Mouse (Mus musculus) limb, embryonic 14.5 days (tissue): ENCODE data around the gene Tc2n. TPM values are rescaled to one million over a fixed set of nuclear protein-coding genes. Genes with fewer than 3 reads are reported as not detected.

ENCODE experiments used
- ATAC-seq: fragments of 200-750 bp; cut with Nextera tagmentation; 2 replicates; pipeline ENCODE4 v1.8.0; 2017; ENCODE audit warnings: low read depth, moderate number of reproducible peaks, moderate TSS enrichment; ENCODE audit not compliant: low FRiP score
- DNase-seq: peaks from one replicate; pipeline ENCODE4 v3.0.0-alpha.2; 2015; ENCODE audit warnings: low spot score
- H3K27ac ChIP-seq: fragments of 300-500 bp; sonication (generic); replicated peaks from 2 replicates; pipeline ENCODE4 v1.5.1; 2014; ENCODE audit warnings: low read depth, mild to moderate bottlenecking, low read length, moderate library complexity, mixed read lengths
- H3K27me3 ChIP-seq: fragments of 300-500 bp; sonication (generic); 2 replicates; pipeline ENCODE4 v1.6.1; 2014; ENCODE audit warnings: low read length, mixed read lengths; ENCODE audit not compliant: control insufficient read depth, insufficient read depth
- H3K36me3 ChIP-seq: fragments of 300-500 bp; sonication (generic); 2 replicates; pipeline ENCODE4 v1.6.1; 2014; ENCODE audit warnings: mild to moderate bottlenecking, low read length, moderate library complexity, mixed read lengths; ENCODE audit not compliant: control insufficient read depth, insufficient read depth
- H3K4me1 ChIP-seq: fragments of 300-500 bp; sonication (generic); 2 replicates; pipeline ENCODE4 v1.6.1; 2014; ENCODE audit warnings: antibody characterized with exemption, low read length, mixed read lengths; ENCODE audit not compliant: control insufficient read depth, insufficient read depth
- H3K4me2 ChIP-seq: fragments of 300-500 bp; sonication (generic); replicated peaks from 2 replicates; pipeline ENCODE4 v1.6.1; 2014; ENCODE audit warnings: low read depth, mild to moderate bottlenecking, low read length, moderate library complexity; ENCODE audit not compliant: severe bottlenecking
- H3K4me3 ChIP-seq: fragments of 300-500 bp; sonication (generic); replicated peaks from 2 replicates; pipeline ENCODE4 v1.5.1; 2014; ENCODE audit warnings: low read length
- H3K9ac ChIP-seq: fragments of 300-500 bp; sonication (generic); 2 replicates; pipeline ENCODE4 v1.6.1; 2014; ENCODE audit warnings: mild to moderate bottlenecking, low read depth, low read length, moderate library complexity; ENCODE audit not compliant: severe bottlenecking
- H3K9me3 ChIP-seq: fragments of 300-500 bp; sonication (generic); 2 replicates; pipeline ENCODE4 v1.6.1; 2016; ENCODE audit warnings: low read length; ENCODE audit not compliant: control insufficient read depth
- POLR2A ChIP-seq: fragments of 200-500 bp; IDR thresholded peaks from 2 replicates; pipeline ENCODE4 v1.8.0; 2012; ENCODE audit warnings: inconsistent platforms, mild to moderate bottlenecking, moderate library complexity, borderline replicate concordance; ENCODE audit not compliant: insufficient read depth, insufficient read length; ENCODE audit errors: extremely low read depth
- WGBS: fragments of 180-500 bp; shearing (Covaris S2); extraction: QIAGEN DNeasy Blood & Tissue Kit; methylation state at CpG from one replicate; pipeline ENCODE4 v1.1.7; 2014; 5-methylcytosine and 5-hydroxymethylcytosine counted together
- polyA plus RNA-seq, 2 experiments: library from polyadenylated mRNA; depleted of rRNA in 1 of 2; stranded (reverse) in 1 of 2; unstranded in 1 of 2; fragments of >200 nt; fragmentation: Nextera tagmentation in 1 of 2; extraction: Ambion mirVana in 1 of 2; gene quantifications; 2 replicates each; pipeline versions ENCODE4 v1.2.1 to v1.2.3; 2012 to 2014

Gene Tc2n
- polyA plus RNA-seq, 2 experiments = 0.48 to 0.94 TPM

DNA sequence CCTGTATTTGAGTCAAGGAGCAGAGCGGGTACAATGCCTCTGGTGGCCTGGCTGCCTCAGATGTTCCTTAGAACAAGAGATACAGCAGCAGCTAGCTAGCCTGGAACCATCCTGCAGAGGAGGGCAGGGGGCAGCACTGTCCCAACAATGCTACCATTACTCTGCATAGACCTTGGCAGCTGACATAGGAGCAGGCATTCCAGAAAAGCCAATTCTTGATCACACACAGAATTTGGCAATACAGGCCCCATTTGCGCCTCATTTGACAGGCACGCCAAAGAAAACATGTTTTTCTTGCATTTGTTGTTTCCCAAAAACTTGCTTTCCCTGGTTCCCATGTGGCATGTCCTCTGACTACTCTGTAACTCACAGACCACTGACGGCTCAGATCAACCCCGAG, 43.7 kb upstream of the Tc2n start:
- no peaks in the 10 kb centered on the region for H3K9me3 ChIP-seq
- peaks cover 21% of the 10 kb centered on the region; the same call in 1 of the 2 replicates for H3K36me3 ChIP-seq
- no peak for TF ChIP-seq POLR2A
- DNase-seq (no peak), ATAC-seq (no peak)
- peaks cover 24% of the 10 kb centered on the region for H3K4me1 ChIP-seq
- no peaks in the 10 kb centered on the region for H3K27me3 ChIP-seq
- 88% methylated on average over 5 of the region's 5 CpGs for whole genome bisulfite sequencing
- no peak overlapping the region for H3K27ac ChIP-seq
- no peak overlapping the region for H3K4me3 ChIP-seq
- no peak overlapping the region for H3K4me2 ChIP-seq
- no peak overlapping the region for H3K9ac ChIP-seq

- no peaks in the 10 kb centered on the region for H3K9me3 ChIP-seq
- no peaks in the 10 kb centered on the region for H3K27me3 ChIP-seq
- peaks cover 13% of the 10 kb centered on the region for H3K4me1 ChIP-seq
- H3K27ac ChIP-seq = no peak overlapping the region
- no peak for ATAC-seq
- no peak overlapping the region for H3K4me2 ChIP-seq
- DNase-seq = no peak
- H3K9ac ChIP-seq = no peak overlapping the region
- H3K36me3 ChIP-seq = peaks cover 21% of the 10 kb centered on the region; the same call in 1 of the 2 replicates
- TF ChIP-seq POLR2A = no peak
- no peak overlapping the region for H3K4me3 ChIP-seq
- WGBS = 50% methylated on average over 6 of the region's 6 CpGs
These were observed 41.2 kb upstream of the Tc2n start for GRCm38 (mm10) chr12:101759440-101760045.

DNA sequence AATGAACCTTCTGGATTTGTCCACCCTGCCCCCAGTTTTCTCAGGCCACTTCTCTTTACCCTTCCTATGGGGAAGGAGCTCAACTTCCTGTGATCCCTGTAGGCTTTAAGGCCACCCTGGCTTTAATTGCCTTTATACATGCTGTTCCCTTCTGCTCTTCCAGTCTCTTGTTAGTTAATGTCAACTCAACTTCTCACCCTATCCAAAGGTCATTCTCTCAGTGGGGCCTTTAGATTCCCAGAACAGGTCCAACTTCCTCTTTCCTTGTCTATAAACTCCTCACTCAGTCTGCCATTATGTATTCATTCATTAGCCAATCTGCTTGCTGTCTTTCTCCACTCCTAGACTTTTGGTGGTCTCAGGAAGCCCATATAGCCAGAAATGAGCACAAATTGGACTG, 40.4 kb upstream of the Tc2n start:
- H3K27me3 ChIP-seq = no peaks in the 10 kb centered on the region
- H3K9ac ChIP-seq = no peak overlapping the region
- peaks cover 10% of the 10 kb centered on the region for H3K4me1 ChIP-seq
- peaks cover 25% of the 10 kb centered on the region; the same call in 1 of the 2 replicates for H3K36me3 ChIP-seq
- no peak overlapping the region for H3K4me3 ChIP-seq
- H3K9me3 ChIP-seq = no peaks in the 10 kb centered on the region
- H3K4me2 ChIP-seq = no peak overlapping the region
- no peak for TF ChIP-seq POLR2A
- DNase-seq (no peak), ATAC-seq (no peak)
- H3K27ac ChIP-seq = no peak overlapping the region

DNA sequence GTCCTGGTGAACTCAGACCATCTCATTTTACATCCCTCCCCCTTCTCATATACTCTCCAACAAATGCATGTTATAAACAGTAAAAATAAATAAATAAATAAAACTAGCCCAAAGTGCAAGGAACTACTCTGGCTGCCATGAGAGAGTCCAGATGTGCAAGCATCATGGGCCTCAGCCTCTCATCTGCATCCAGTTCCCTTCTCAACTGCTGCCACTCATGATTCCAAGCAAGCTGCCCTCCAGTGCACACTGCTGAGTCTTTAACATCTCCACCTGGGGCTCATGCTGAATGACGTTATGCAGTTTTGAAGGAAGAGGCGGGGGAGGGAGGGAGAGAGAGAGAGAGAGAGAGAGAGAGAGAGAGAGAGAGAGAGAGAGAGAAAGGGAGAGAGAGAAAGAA, 24.1 kb upstream of the Tc2n start:
- Histone ChIP-seq H3K27me3 (no peaks in the 10 kb centered on the region), H3K36me3 (no peaks in the 10 kb centered on the region), H3K9ac (no peak overlapping the region), H3K4me3 (no peak overlapping the region), H3K4me2 (no peak overlapping the region), H3K9me3 (no peaks in the 10 kb centered on the region), H3K4me1 (no peaks in the 10 kb centered on the region), H3K27ac (no peak overlapping the region)
- no peak; the same call in 1 of the 2 replicates for ATAC-seq
- DNase-seq = no peak
- TF ChIP-seq POLR2A = no peak
- 22% methylated on average over 2 of the region's 2 CpGs for WGBS

- 74% methylated on average over 2 of the region's 2 CpGs for WGBS
- no peak for TF ChIP-seq POLR2A
- H3K36me3 ChIP-seq = no peaks in the 10 kb centered on the region
- H3K9me3 ChIP-seq = no peaks in the 10 kb centered on the region
- H3K27me3 ChIP-seq = no peaks in the 10 kb centered on the region
- no peak overlapping the region for H3K9ac ChIP-seq
- no peak overlapping the region for H3K27ac ChIP-seq
- H3K4me2 ChIP-seq = no peak overlapping the region
- ATAC-seq (no peak), DNase-seq (no peak)
- H3K4me1 ChIP-seq = no peaks in the 10 kb centered on the region
- H3K4me3 ChIP-seq = no peak overlapping the region
These were observed 22.2 kb upstream of the Tc2n start for GRCm38 (mm10) chr12:101740486-101740885.
